Mouse (Mus musculus) ES-E14 (cell line): Measurements from ENCODE around the gene Ephb6. TPM values are rescaled to one million over a fixed set of nuclear protein-coding genes. Genes with fewer than 3 reads are reported as not detected.

Experiments
- DNase-seq: peaks from one replicate; pipeline ENCODE4 v3.0.0-alpha.2; 2013; ENCODE audit warnings: low read depth, low spot score
- H3K27ac ChIP-seq: 2 replicates; pipeline ENCODE4 v1.5.1; 2012; ENCODE audit warnings: low read depth, mild to moderate bottlenecking, low read length, moderate library complexity, mixed read lengths; ENCODE audit not compliant: poor library complexity, insufficient read depth, severe bottlenecking
- H3K36me3 ChIP-seq: 2 replicates; pipeline ENCODE4 v1.6.1; 2012; ENCODE audit warnings: mild to moderate bottlenecking, low read length, moderate library complexity, mixed read lengths; ENCODE audit not compliant: control insufficient read depth, poor library complexity, insufficient read depth, severe bottlenecking
- H3K4me1 ChIP-seq, 2 experiments: fragments of 150-350 bp in 1 of 2; sonication (generic) in 1 of 2; 2 replicates each; pipeline ENCODE4 v1.6.1; 2012; ENCODE audit warnings: low read length in 2 of 2, mild to moderate bottlenecking in 1 of 2, mixed read lengths in 1 of 2; ENCODE audit not compliant: control insufficient read depth in 2 of 2, insufficient read depth in 2 of 2, poor library complexity in 1 of 2
- H3K4me3 ChIP-seq, 2 experiments: fragments of 150-350 bp in 1 of 2; sonication (generic) in 1 of 2; 2 replicates each; pipeline ENCODE4 v1.5.1; 2012; ENCODE audit warnings: low read length in 2 of 2, low read depth in 1 of 2, mild to moderate bottlenecking in 1 of 2, mixed read lengths in 1 of 2; ENCODE audit not compliant: insufficient read depth in 1 of 2, poor library complexity in 1 of 2, severe bottlenecking in 1 of 2
- H3K9ac ChIP-seq: 2 replicates; pipeline ENCODE4 v1.6.1; 2012; ENCODE audit warnings: low read depth, mild to moderate bottlenecking, low read length, mixed read lengths; ENCODE audit not compliant: poor library complexity, insufficient read depth, severe bottlenecking
- H3K9me3 ChIP-seq: fragments of 150-350 bp; sonication (generic); 2 replicates; pipeline ENCODE4 v1.6.1; 2012; ENCODE audit warnings: low read depth, mild to moderate bottlenecking, low read length; ENCODE audit not compliant: control insufficient read depth, insufficient read depth
- CHD2 ChIP-seq: IDR thresholded peaks from 2 replicates; pipeline ENCODE4 v1.6.1; 2014; ENCODE audit warnings: mild to moderate bottlenecking, low read depth, low read length, inconsistent platforms
- HCFC1 ChIP-seq: IDR thresholded peaks from 2 replicates; pipeline ENCODE4 v1.6.1; 2012; ENCODE audit warnings: low read length, inconsistent platforms, borderline replicate concordance; ENCODE audit not compliant: insufficient read depth
- MAFK ChIP-seq: IDR thresholded peaks from 2 replicates; pipeline ENCODE4 v1.6.1; 2014; ENCODE audit warnings: mild to moderate bottlenecking, low read depth, low read length, inconsistent platforms; ENCODE audit not compliant: insufficient read depth
- ZC3H11A ChIP-seq: IDR thresholded peaks from 2 replicates; pipeline ENCODE4 v1.6.1; 2012; ENCODE audit warnings: low read depth, mild to moderate bottlenecking, inconsistent platforms, low read length, borderline replicate concordance
- ZNF384 ChIP-seq: IDR thresholded peaks from 2 replicates; pipeline ENCODE4 v1.6.1; 2012; ENCODE audit warnings: low read depth, low read length, inconsistent platforms
- in situ Hi-C, 2 experiments: fragments of 600-800 bp; cut with MboI; formaldehyde crosslinking; loops; one replicate each; pipeline ENCODE4 v1.15.1; 2025; ENCODE audit warnings: low sequenced_read_pairs in 2 of 2, inconsistent platforms in 1 of 2; ENCODE audit not compliant: unreplicated experiment in 2 of 2
- total RNA-seq: library from RNA; depleted of rRNA; stranded (reverse); fragments of 300-350 nt; gene quantifications from 2 replicates; pipeline ENCODE4 v1.2.3, GENCODE M21; 2012

Ephb6 gene
- total RNA-seq, 1 experiment, result 5.4 TPM

- TF ChIP-seq ZC3H11A (no peak), HCFC1 (no peak), CHD2 (no peak), MAFK (no peak), ZNF384 (no peak)
- no peak overlapping the region for H3K9ac ChIP-seq
- H3K4me1 ChIP-seq, result no peaks in the 10 kb centered on the region
- no peak overlapping the region for H3K4me3 ChIP-seq
- no peak overlapping the region for H3K27ac ChIP-seq
- H3K9me3 ChIP-seq, result no peaks in the 10 kb centered on the region
- in situ Hi-C loops, result no loop called here
- no peaks in the 10 kb centered on the region for H3K36me3 ChIP-seq
- no peak for DNase-seq
Measured at GRCm38 (mm10) chr6:41640449-41640848, 35.2 kb downstream of the Ephb6 start.

DNA sequence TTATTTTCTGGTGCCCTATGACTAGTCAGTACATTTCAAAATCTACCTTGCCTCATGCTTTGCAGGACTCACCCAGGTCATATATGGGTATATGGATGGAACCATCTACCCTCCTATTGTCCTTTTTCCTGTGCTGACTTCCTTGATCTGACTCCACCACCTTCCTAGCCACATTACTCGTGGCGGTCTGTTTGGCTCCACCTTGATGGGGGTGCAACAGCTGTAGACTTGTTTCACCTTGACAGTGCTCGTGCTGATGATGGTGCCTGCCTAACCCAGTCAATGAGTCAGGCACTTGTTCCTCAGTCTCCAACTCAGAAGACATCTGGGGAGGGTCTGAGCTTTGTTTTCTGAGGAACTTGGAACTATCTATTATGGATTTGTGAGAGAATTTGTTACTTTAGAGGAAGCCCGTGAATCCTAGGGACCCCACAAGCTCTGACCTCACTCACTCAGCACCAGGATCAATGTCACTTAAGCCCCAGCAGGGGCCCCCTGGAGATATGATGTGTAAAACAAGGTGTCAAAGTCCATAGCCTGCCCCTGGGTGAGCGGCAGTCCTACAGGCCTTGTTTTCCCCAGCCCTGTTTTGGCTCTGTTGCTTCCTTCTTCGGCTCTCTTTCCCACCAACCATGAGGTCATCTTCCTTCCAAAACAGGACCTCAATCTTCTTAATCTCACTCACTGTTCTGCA lies 36.0 kb downstream of the Ephb6 start:
- H3K4me3 ChIP-seq, result no peak overlapping the region
- in situ Hi-C loops, result no loop called here
- H3K27ac ChIP-seq, result no peak overlapping the region
- no peaks in the 10 kb centered on the region for H3K9me3 ChIP-seq
- DNase-seq, result no peak
- H3K4me1 ChIP-seq, result no peaks in the 10 kb centered on the region
- no peak overlapping the region for H3K9ac ChIP-seq
- TF ChIP-seq CHD2, result no peak
- TF ChIP-seq MAFK, result no peak
- no peak for TF ChIP-seq ZC3H11A
- TF ChIP-seq HCFC1, result no peak
- TF ChIP-seq ZNF384, result no peak
- no peaks in the 10 kb centered on the region for H3K36me3 ChIP-seq

- Histone ChIP-seq H3K36me3 (no peaks in the 10 kb centered on the region), H3K9me3 (no peaks in the 10 kb centered on the region)
- in situ Hi-C loops, result no loop called here
Measured at GRCm38 (mm10) chr6:41642765-41643164, 37.5 kb downstream of the Ephb6 start.

DNA sequence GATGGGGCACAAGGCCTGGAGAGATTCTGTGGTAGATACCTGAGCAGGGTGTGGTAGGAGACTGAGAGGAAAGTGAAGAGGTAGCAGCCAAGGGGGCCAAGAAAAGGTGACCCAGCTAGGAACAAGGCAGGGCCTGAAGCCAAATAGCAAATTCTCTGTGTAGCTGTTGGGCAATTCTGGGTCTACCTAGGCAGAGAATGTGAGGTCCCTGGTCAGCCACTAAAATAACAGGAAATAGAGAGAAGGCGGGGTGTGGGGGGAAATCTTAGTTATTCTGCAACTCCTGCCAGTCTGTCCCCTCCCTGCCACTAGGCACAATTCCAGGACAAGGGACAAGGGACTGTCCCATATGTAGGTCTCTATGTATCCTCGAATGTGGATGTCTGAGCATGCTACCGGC lies 37.9 kb downstream of the Ephb6 start:
- no peak for DNase-seq
- Histone ChIP-seq H3K9me3 (no peaks in the 10 kb centered on the region), H3K36me3 (no peaks in the 10 kb centered on the region), H3K27ac (no peak overlapping the region), H3K4me3 (no peak overlapping the region), H3K4me1 (no peaks in the 10 kb centered on the region), H3K9ac (no peak overlapping the region)
- TF ChIP-seq HCFC1, result no peak
- no peak for TF ChIP-seq MAFK
- TF ChIP-seq CHD2, result no peak
- no peak for TF ChIP-seq ZC3H11A
- no peak for TF ChIP-seq ZNF384
- in situ Hi-C loops, result no loop called here

More at GRCm38 (mm10) chr6:41642765-41643164, 37.5 kb downstream of the Ephb6 start:
- no peak for TF ChIP-seq ZNF384
- TF ChIP-seq HCFC1, result no peak
- no peak for TF ChIP-seq MAFK
- TF ChIP-seq ZC3H11A, result no peak
- TF ChIP-seq CHD2, result no peak
- no peak for DNase-seq
- no peak overlapping the region for H3K27ac ChIP-seq
- no peak overlapping the region for H3K9ac ChIP-seq
- H3K4me1 ChIP-seq, result no peaks in the 10 kb centered on the region
- H3K4me3 ChIP-seq, result no peak overlapping the region
